ENCODE assay signal across 18 mouse cellular contexts in the genomic region with DNA sequence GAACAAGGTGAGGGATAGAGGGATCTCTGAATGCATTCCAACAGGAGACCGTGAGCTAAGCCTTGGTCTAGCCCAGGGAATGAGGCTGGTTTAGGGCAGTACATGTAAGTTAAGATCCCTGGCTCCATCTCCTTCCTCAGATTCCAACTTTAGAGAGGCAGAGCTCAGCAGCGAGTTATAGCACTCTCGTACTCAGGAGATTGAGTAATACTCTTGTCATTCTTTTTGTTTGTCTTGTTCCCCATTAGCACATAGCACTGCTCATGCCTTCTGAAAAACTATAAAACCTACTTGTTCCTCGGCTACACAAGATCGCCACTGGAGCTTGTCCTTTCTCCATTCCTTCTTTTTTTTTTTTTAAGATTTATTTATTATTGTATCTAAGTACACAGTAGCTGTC.
"Had no signal": no experiment of that assay in that cellular context is flagged by ENCODE, and none has a peak within 500 bp of the region (broad histone marks: within the 10 kb centered on the region; RNA-seq: fewer than 3 reads in every experiment).

No protein-coding gene starts in this region.

- ATAC-seq: midbrain, embryonic 16.5 days had no signal

- H3K27ac ChIP-seq: liver, embryonic 14.5 days; lung, embryonic 15.5 days; midbrain, embryonic 10.5 days; midbrain, embryonic 12.5 days; neural tube, embryonic 13.5 days; neural tube, embryonic 15.5 days had no signal

- H3K4me3 ChIP-seq: lung, embryonic 15.5 days; midbrain, embryonic 10.5 days; midbrain, embryonic 12.5 days; neural tube, embryonic 13.5 days; neural tube, embryonic 15.5 days had no signal

- H3K4me1 ChIP-seq: neural tube, embryonic 15.5 days had no signal

- H3K9me3 ChIP-seq: lung, embryonic 15.5 days; midbrain, embryonic 10.5 days; midbrain, embryonic 12.5 days; neural tube, embryonic 13.5 days; neural tube, embryonic 15.5 days had no signal

- DNase-seq: liver; lung, adult 2 months; midbrain, embryonic 14.5 days; retina, postnatal 1 day; right cerebral cortex, adult 18-20 months; right cerebral cortex, postnatal 25 days; right cerebral cortex, postnatal 4 days; spleen, adult 18-20 months; thymus, adult 18-20 months; thymus, postnatal 14 days; thymus, postnatal 36 days had no signal

- H3K9ac ChIP-seq: liver, embryonic 14.5 days; lung, embryonic 15.5 days; midbrain, embryonic 12.5 days; neural tube, embryonic 13.5 days; neural tube, embryonic 15.5 days had no signal

- H3K27me3 ChIP-seq: lung, embryonic 15.5 days; midbrain, embryonic 12.5 days; neural tube, embryonic 13.5 days; neural tube, embryonic 15.5 days had no signal

- H3K4me2 ChIP-seq: lung, embryonic 15.5 days; midbrain, embryonic 12.5 days; neural tube, embryonic 13.5 days; neural tube, embryonic 15.5 days had no signal
